Mouse (Mus musculus) MEL (cell line): ENCODE data around the gene Smg1. TPM values are rescaled to one million over a fixed set of nuclear protein-coding genes. Genes with fewer than 3 reads are reported as not detected.

ENCODE experiments used
- DNase-seq: peaks from one replicate; pipeline ENCODE4 v3.0.0; 2011; ENCODE audit warnings: low read depth, low spot score
- H3K27ac ChIP-seq: 2 replicates; pipeline ENCODE4 v1.5.1; 2012; ENCODE audit warnings: low read depth, mild to moderate bottlenecking, control low read depth, low read length, moderate library complexity; ENCODE audit not compliant: control insufficient read depth
- H3K27me3 ChIP-seq, 2 experiments: fragments of 150-350 bp in 1 of 2; sonication (generic) in 1 of 2; 2 replicates each; pipeline ENCODE4 v1.6.1; 2012; ENCODE audit warnings: low read length in 2 of 2, mild to moderate bottlenecking in 2 of 2, improper control_type of control experiment in 1 of 2, moderate library complexity in 1 of 2; ENCODE audit not compliant: insufficient read depth in 2 of 2, control insufficient read depth in 1 of 2
- H3K36me3 ChIP-seq, 2 experiments: 2 replicates each; pipeline ENCODE4 v1.6.1; 2012 to 2014; ENCODE audit warnings: low read length in 2 of 2, improper control_type of control experiment in 1 of 2, inconsistent platforms in 1 of 2, mild to moderate bottlenecking in 1 of 2; ENCODE audit not compliant: insufficient read depth in 2 of 2, control insufficient read depth in 1 of 2
- H3K4me1 ChIP-seq, 2 experiments: fragments of 150-350 bp in 1 of 2; sonication (generic) in 1 of 2; 2 replicates each; pipeline ENCODE4 v1.6.1; 2012; ENCODE audit warnings: low read length in 2 of 2, improper control_type of control experiment in 1 of 2, mild to moderate bottlenecking in 1 of 2; ENCODE audit not compliant: insufficient read depth in 2 of 2, control insufficient read depth in 1 of 2
- H3K4me3 ChIP-seq, 2 experiments: fragments of 150-350 bp in 1 of 2; sonication (generic) in 1 of 2; 2 replicates each; pipeline ENCODE4 v1.5.1; 2012; ENCODE audit warnings: low read depth in 2 of 2, low read length in 2 of 2, mild to moderate bottlenecking in 2 of 2, moderate library complexity in 2 of 2, control low read depth in 1 of 2, improper control_type of control experiment in 1 of 2; ENCODE audit not compliant: control insufficient read depth in 1 of 2, insufficient read depth in 1 of 2
- H3K79me2 ChIP-seq: 2 replicates; pipeline ENCODE4 v1.6.1; 2012; ENCODE audit warnings: mild to moderate bottlenecking, low read length, moderate library complexity; ENCODE audit not compliant: control insufficient read depth, poor library complexity, insufficient read depth
- H3K9ac ChIP-seq: 2 replicates; pipeline ENCODE4 v1.6.1; 2012; ENCODE audit warnings: low read depth, mild to moderate bottlenecking, control low read depth, low read length, moderate library complexity; ENCODE audit not compliant: control insufficient read depth, poor library complexity, severe bottlenecking
- H3K9me3 ChIP-seq: fragments of 150-350 bp; sonication (generic); replicated peaks from 2 replicates; pipeline ENCODE4 v1.6.1; 2012; ENCODE audit warnings: mild to moderate bottlenecking, low read length, improper control_type of control experiment, moderate library complexity; ENCODE audit not compliant: insufficient read depth
- E2F4 ChIP-seq: IDR thresholded peaks from 2 replicates; pipeline ENCODE4 v1.6.1; 2011; ENCODE audit warnings: low read depth, low read length, improper control_type of control experiment, borderline replicate concordance
- ELF1 ChIP-seq: IDR thresholded peaks from 2 replicates; pipeline ENCODE4 v1.6.1; 2014; ENCODE audit warnings: low read depth, mild to moderate bottlenecking, inconsistent platforms, low read length, improper control_type of control experiment, moderate library complexity
- EP300 ChIP-seq, 2 experiments: IDR thresholded peaks; 2 replicates each; pipeline ENCODE4 v1.6.1; 2011; ENCODE audit warnings: improper control_type of control experiment in 2 of 2, low read length in 2 of 2, low read depth in 1 of 2, mild to moderate bottlenecking in 1 of 2
- ETS1 ChIP-seq: IDR thresholded peaks from 2 replicates; pipeline ENCODE4 v1.6.1; 2012; ENCODE audit warnings: low read depth, mild to moderate bottlenecking, inconsistent platforms, low read length, improper control_type of control experiment, moderate library complexity
- GABPA ChIP-seq: IDR thresholded peaks from 2 replicates; pipeline ENCODE4 v1.6.1; 2012; ENCODE audit warnings: low read depth, mild to moderate bottlenecking, inconsistent platforms, low read length, improper control_type of control experiment, moderate library complexity
- JUND ChIP-seq: IDR thresholded peaks from 2 replicates; pipeline ENCODE4 v1.6.1; 2011; ENCODE audit warnings: low read depth, mild to moderate bottlenecking, improper control_type of control experiment, low read length
- KAT2A ChIP-seq: conservative IDR thresholded peaks from 2 replicates; pipeline ENCODE4 v1.6.1; 2012; ENCODE audit warnings: low read depth, low read length, improper control_type of control experiment, inconsistent platforms
- MAX ChIP-seq: IDR thresholded peaks from 2 replicates; pipeline ENCODE4 v1.6.1; 2011; ENCODE audit warnings: low read length, improper control_type of control experiment
- MAZ ChIP-seq: IDR thresholded peaks from 2 replicates; pipeline ENCODE4 v1.6.1; 2012; ENCODE audit warnings: low read depth, mild to moderate bottlenecking, inconsistent platforms, low read length, improper control_type of control experiment
- MXI1 ChIP-seq: IDR thresholded peaks from 2 replicates; pipeline ENCODE4 v1.6.1; 2011; ENCODE audit warnings: mild to moderate bottlenecking, low read depth, low read length, improper control_type of control experiment
- NRF1 ChIP-seq: IDR thresholded peaks from 2 replicates; pipeline ENCODE4 v1.6.1; 2014; ENCODE audit warnings: low read depth, mild to moderate bottlenecking, inconsistent platforms, low read length, improper control_type of control experiment, moderate library complexity; ENCODE audit not compliant: poor library complexity, insufficient read depth, severe bottlenecking
- POLR2AphosphoS2 ChIP-seq: IDR thresholded peaks from 2 replicates; pipeline ENCODE4 v1.6.1; 2011; ENCODE audit warnings: low read length, improper control_type of control experiment
- POLR2AphosphoS5 ChIP-seq: IDR thresholded peaks from 2 replicates; pipeline ENCODE4 v1.6.1; 2012; ENCODE audit warnings: low read depth, borderline replicate concordance, mild to moderate bottlenecking, inconsistent platforms, low read length, moderate library complexity, mixed read lengths
- RAD21 ChIP-seq: IDR thresholded peaks from 2 replicates; pipeline ENCODE4 v1.6.1; 2011; ENCODE audit warnings: mild to moderate bottlenecking, low read depth, low read length, improper control_type of control experiment
- RCOR1 ChIP-seq: IDR thresholded peaks from 2 replicates; pipeline ENCODE4 v1.6.1; 2012; ENCODE audit warnings: low read depth, mild to moderate bottlenecking, inconsistent platforms, low read length, improper control_type of control experiment
- SIN3A ChIP-seq: IDR thresholded peaks from 2 replicates; pipeline ENCODE4 v1.6.1; 2012; ENCODE audit warnings: low read length, improper control_type of control experiment, inconsistent platforms
- TAL1 ChIP-seq: IDR thresholded peaks from 2 replicates; pipeline ENCODE4 v1.6.1; 2012; ENCODE audit warnings: mild to moderate bottlenecking, inconsistent platforms, low read length, moderate library complexity, mixed read lengths
- TBP ChIP-seq: IDR thresholded peaks from 2 replicates; pipeline ENCODE4 v1.8.0; 2011; ENCODE audit warnings: low read depth, low read length, improper control_type of control experiment
- USF1 ChIP-seq: IDR thresholded peaks from 2 replicates; pipeline ENCODE4 v1.6.1; 2014; ENCODE audit warnings: low read depth, mild to moderate bottlenecking, inconsistent platforms, low read length, improper control_type of control experiment, moderate library complexity
- ZMIZ1 ChIP-seq: IDR thresholded peaks from 2 replicates; pipeline ENCODE4 v1.6.1; 2012; ENCODE audit warnings: low read depth, mild to moderate bottlenecking, inconsistent platforms, low read length, improper control_type of control experiment, moderate library complexity
- ZNF384 ChIP-seq: IDR thresholded peaks from 2 replicates; pipeline ENCODE4 v1.6.1; 2012; ENCODE audit warnings: low read depth, mild to moderate bottlenecking, inconsistent platforms, low read length, improper control_type of control experiment
- polyA plus RNA-seq, 2 experiments: library from polyadenylated mRNA; stranded (reverse) in 1 of 2; unstranded in 1 of 2; fragments of >175 nt in 1 of 2; fragments of >200 nt in 1 of 2; gene quantifications; 2 replicates each; pipeline versions ENCODE4 v1.2.1 to v1.2.4; 2012; ENCODE audit warnings: low replicate concordance in 2 of 2, low read depth in 1 of 2; ENCODE audit not compliant: insufficient read length in 2 of 2, insufficient read depth in 1 of 2, missing spikeins in 1 of 2
- total RNA-seq: library from RNA; depleted of rRNA; stranded (reverse); fragments of 300-350 nt; gene quantifications from 2 replicates; pipeline ENCODE4 v1.2.3, GENCODE M21; 2012

Smg1 gene
- total and polyA plus RNA-seq, 3 experiments = 24.2 to 49.6 (median 32.6) TPM

- TF ChIP-seq RAD21 = no peak
- TF ChIP-seq ETS1 = no peak
- TF ChIP-seq POLR2AphosphoS5 = no peak
- no peak for TF ChIP-seq POLR2AphosphoS2
- no peak for TF ChIP-seq SIN3A
- no peak for TF ChIP-seq ELF1
- TF ChIP-seq MAX = no peak
- TF ChIP-seq E2F4 = no peak
- no peak for TF ChIP-seq EP300 (IDR thresholded peaks at IDR 0.05; ENCODE audit: low read depth in 1 of 2, low read length in 2 of 2)
- Histone ChIP-seq H3K4me3 (no peak overlapping the region), H3K79me2 (no peaks in the 10 kb centered on the region), H3K4me1 (peaks cover 0 to 5% of the 10 kb centered on the region in 2 experiments; a peak in 2 of 4 replicates), H3K9ac (no peak overlapping the region), H3K27ac (no peak overlapping the region), H3K36me3 (peaks cover 0 to 2% of the 10 kb centered on the region in 2 experiments; a peak in 2 of 4 replicates), H3K27me3 (no peaks in the 10 kb centered on the region), H3K9me3 (no peaks in the 10 kb centered on the region)
- no peak for DNase-seq
Measured at GRCm38 (mm10) chr7:118249563-118249962, 6.1 kb upstream of the Smg1 start.

GRCm38 (mm10) chr7:118248069-118248468 lies 4.6 kb upstream of the Smg1 start:
- DNase-seq = no peak

GRCm38 (mm10) chr7:118245260-118245659 lies 1.8 kb upstream of the Smg1 start:
- no peak for DNase-seq
- TF ChIP-seq TAL1 = no peak
- TF ChIP-seq ZNF384 = no peak
- TF ChIP-seq POLR2AphosphoS5 = no peak
- TF ChIP-seq USF1 = no peak
- TF ChIP-seq TBP = no peak
- TF ChIP-seq MAZ = no peak
- no peak for TF ChIP-seq RCOR1
- no peak for TF ChIP-seq KAT2A
- no peak for TF ChIP-seq POLR2AphosphoS2
- TF ChIP-seq NRF1 = no peak
- no peak for TF ChIP-seq JUND
- no peak for TF ChIP-seq ELF1
- no peak overlapping the region for H3K27ac ChIP-seq

More at GRCm38 (mm10) chr7:118248069-118248468, 4.6 kb upstream of the Smg1 start:
- Histone ChIP-seq H3K9ac (no peak overlapping the region), H3K27me3 (no peaks in the 10 kb centered on the region), H3K27ac (no peak overlapping the region), H3K79me2 (peaks cover 3% of the 10 kb centered on the region), H3K9me3 (no peaks in the 10 kb centered on the region), H3K4me3 (no peak overlapping the region), H3K36me3 (peaks cover 0 to 5% of the 10 kb centered on the region in 2 experiments; a peak in 2 of 4 replicates), H3K4me1 (peaks cover 0 to 8% of the 10 kb centered on the region in 2 experiments; a peak in 2 of 4 replicates)
- TF ChIP-seq MXI1 (no peak), ZNF384 (no peak), GABPA (no peak), ZMIZ1 (no peak), RAD21 (no peak)

More at GRCm38 (mm10) chr7:118245260-118245659, 1.8 kb upstream of the Smg1 start:
- H3K9me3 ChIP-seq = no peaks in the 10 kb centered on the region
- H3K79me2 ChIP-seq = peaks cover 28% of the 10 kb centered on the region
- peaks cover 0 to 23% of the 10 kb centered on the region in 2 experiments; a peak in 2 of 4 replicates for H3K36me3 ChIP-seq
- no peaks in the 10 kb centered on the region for H3K27me3 ChIP-seq
- H3K4me3 ChIP-seq = no peak overlapping the region
- H3K9ac ChIP-seq = no peak overlapping the region
- peaks cover 0 to 14% of the 10 kb centered on the region in 2 experiments; a peak in 3 of 4 replicates for H3K4me1 ChIP-seq
